Mouse (Mus musculus) liver, adult 2 months (tissue): Measurements from ENCODE around the gene St8sia2.

ENCODE experiments used
- CTCF ChIP-seq: fragments of 200-500 bp; IDR thresholded peaks from 2 replicates; pipeline ENCODE4 v1.5.1; 2011; ENCODE audit warnings: low read depth, low read length, control low read depth
- POLR2A ChIP-seq: fragments of 200-500 bp; IDR thresholded peaks from 2 replicates; pipeline ENCODE4 v1.6.1; 2011; ENCODE audit warnings: low read length, control low read depth; ENCODE audit not compliant: insufficient read depth; ENCODE audit errors: extremely low read depth

GRCm38 (mm10) chr7:74006364-74006763 is 7.1 kb downstream of the St8sia2 start:
- TF ChIP-seq CTCF (no peak), POLR2A (no peak)
